Mouse (Mus musculus) cerebellum, adult 2 months (tissue): Measurements from ENCODE around the gene Rbm11.

Experiments
- CTCF ChIP-seq: fragments of 200-500 bp; IDR thresholded peaks from 2 replicates; pipeline ENCODE4 v1.5.1; 2011; ENCODE audit warnings: low read depth, mild to moderate bottlenecking, control low read depth, low read length, moderate library complexity, borderline replicate concordance; ENCODE audit not compliant: insufficient read depth
- POLR2A ChIP-seq: fragments of 200-500 bp; IDR thresholded peaks from 2 replicates; pipeline ENCODE4 v1.6.1; 2011; ENCODE audit warnings: low read length, control low read depth, borderline replicate concordance; ENCODE audit not compliant: insufficient read depth

- TF ChIP-seq CTCF (no peak), POLR2A (no peak)
These were observed 6.2 kb upstream of the Rbm11 start for GRCm38 (mm10) chr16:75586466-75586865.
